Mouse (Mus musculus): ENCODE measurements around the gene Safb2.

DNA sequence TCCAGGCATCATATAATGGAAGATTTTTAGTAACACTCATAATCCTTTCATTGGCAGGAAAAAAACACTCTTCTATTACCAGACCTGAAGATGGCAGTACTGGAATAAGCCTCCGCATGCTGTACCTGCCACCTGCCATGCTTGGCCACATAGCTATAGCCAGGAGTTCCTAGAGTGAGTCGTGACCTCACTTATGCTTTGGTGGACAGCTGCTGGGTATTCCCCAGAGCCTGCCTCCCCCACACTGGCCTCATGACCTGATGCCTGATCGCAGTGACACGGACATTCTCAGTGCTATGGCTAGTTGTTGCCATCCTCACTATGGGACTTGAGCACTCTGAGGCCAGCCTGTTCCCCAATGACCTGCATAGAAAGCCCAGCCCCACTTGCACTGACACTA lies 14.1 kb downstream of the Safb2 start:
- no peak for TF ChIP-seq CTCF (IDR thresholded peaks at IDR 0.05; ENCODE audit: control insufficient read depth, insufficient read depth, low read length)
- no peak for TF ChIP-seq POLR2A (IDR thresholded peaks at IDR 0.05; ENCODE audit: borderline replicate concordance, control insufficient read depth, low read depth, low read length)

All from bone marrow, adult 2 months (tissue).